Mouse (Mus musculus) forebrain, postnatal 0 days (tissue): ENCODE measurements around the gene Xylt1. TPM values are rescaled to one million over a fixed set of nuclear protein-coding genes. Genes with fewer than 3 reads are reported as not detected.

Experiments used
- ATAC-seq: fragments of 200-750 bp; cut with Nextera tagmentation; 2 replicates; pipeline ENCODE4 v1.8.0; 2017; ENCODE audit warnings: mild to moderate bottlenecking, moderate library complexity
- DNase-seq: peaks from one replicate; pipeline ENCODE4 v3.0.0-alpha.2; 2015
- H3K27ac ChIP-seq: fragments of 300-500 bp; sonication (generic); 2 replicates; pipeline ENCODE4 v1.5.1; 2014; ENCODE audit warnings: low read depth, mild to moderate bottlenecking, antibody characterized with exemption, low read length, moderate library complexity, mixed read lengths
- H3K27me3 ChIP-seq: fragments of 300-500 bp; sonication (generic); 2 replicates; pipeline ENCODE4 v1.6.1; 2014; ENCODE audit warnings: mild to moderate bottlenecking, low read length, mixed read lengths; ENCODE audit not compliant: insufficient read depth
- H3K36me3 ChIP-seq: fragments of 300-500 bp; sonication (generic); 2 replicates; pipeline ENCODE4 v1.6.1; 2014; ENCODE audit warnings: mild to moderate bottlenecking, moderate library complexity; ENCODE audit not compliant: insufficient read depth
- H3K4me1 ChIP-seq: fragments of 300-500 bp; sonication (generic); 2 replicates; pipeline ENCODE4 v1.6.1; 2014; ENCODE audit warnings: antibody characterized with exemption; ENCODE audit not compliant: insufficient read depth
- H3K4me2 ChIP-seq: fragments of 300-500 bp; sonication (generic); 2 replicates; pipeline ENCODE4 v1.6.1; 2014; ENCODE audit warnings: low read depth, mild to moderate bottlenecking, moderate library complexity
- H3K4me3 ChIP-seq: fragments of 300-500 bp; sonication (generic); 2 replicates; pipeline ENCODE4 v1.5.1; 2014; ENCODE audit warnings: low read depth, low read length, mixed read lengths
- H3K9ac ChIP-seq: fragments of 300-500 bp; sonication (generic); 2 replicates; pipeline ENCODE4 v1.6.1; 2014; ENCODE audit warnings: mild to moderate bottlenecking
- H3K9me3 ChIP-seq: fragments of 300-500 bp; sonication (generic); 2 replicates; pipeline ENCODE4 v1.6.1; 2016; ENCODE audit warnings: low read length
- CTCF ChIP-seq: sonication (generic); IDR thresholded peaks from 2 replicates; pipeline ENCODE4 v1.5.1; 2016; ENCODE audit warnings: antibody characterized with exemption, control low read depth, low read depth
- WGBS: fragments of 180-500 bp; shearing (Covaris S2); extraction: QIAGEN DNeasy Blood & Tissue Kit; methylation state at CpG from one replicate; pipeline ENCODE4 v1.1.7; 2014; 5-methylcytosine and 5-hydroxymethylcytosine counted together
- polyA plus RNA-seq: library from polyadenylated mRNA; unstranded; fragments of >200 nt; fragmentation: Nextera tagmentation; extraction: Ambion mirVana; gene quantifications from 2 replicates; pipeline ENCODE4 v1.2.1, GENCODE M21; 2015
- total RNA-seq: library from RNA; depleted of rRNA; stranded (reverse); fragments of >200 nt; gene quantifications from 2 replicates; pipeline ENCODE4 v1.2.3, GENCODE M21; 2014

The Xylt1 gene
- total and polyA plus RNA-seq, 2 experiments from 2014 or later, result 2.6 to 14.0 TPM

DNA sequence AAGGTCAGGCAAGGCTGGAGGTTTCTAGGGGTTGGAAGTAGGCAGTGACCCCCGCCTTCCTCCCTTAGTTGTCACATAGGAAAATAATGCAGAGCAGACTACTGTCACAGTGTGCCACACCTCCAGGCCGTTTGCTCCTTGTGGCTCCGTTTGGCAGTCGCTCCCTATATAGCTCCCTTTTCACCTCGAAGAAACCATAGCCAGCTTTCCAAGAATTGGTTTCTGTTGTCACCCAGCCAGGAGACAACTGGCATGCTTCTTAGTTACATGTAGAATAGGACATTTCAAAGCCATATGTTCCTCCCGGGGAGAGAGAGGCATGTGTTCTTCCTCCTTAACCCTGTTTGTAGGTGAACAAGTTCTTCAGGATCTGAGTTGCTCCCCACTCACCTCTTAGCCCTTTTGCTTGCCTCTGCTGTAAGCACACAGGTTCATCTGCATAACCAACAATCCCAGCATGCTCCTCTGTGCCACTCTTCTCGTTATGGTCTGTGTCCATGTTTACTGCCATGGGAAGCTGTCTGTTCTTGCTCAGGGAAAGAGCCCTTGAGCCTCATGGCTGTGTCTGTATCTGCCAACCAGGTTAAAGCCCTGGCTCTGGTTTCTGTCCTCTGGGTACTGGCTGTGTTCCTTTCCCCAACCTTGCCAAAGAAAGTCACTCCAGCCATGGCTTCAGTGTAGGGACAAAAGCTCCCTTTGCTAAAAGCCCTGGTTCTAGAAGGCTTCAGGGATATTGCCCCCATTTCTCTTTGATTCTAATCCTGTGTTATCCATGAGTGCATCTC lies 143.8 kb downstream of the Xylt1 start:
- H3K36me3 ChIP-seq, result no peaks in the 10 kb centered on the region
- no peaks in the 10 kb centered on the region for H3K4me1 ChIP-seq
- peak; percentile 18; the same call in 1 of the 2 replicates for ATAC-seq
- no peak overlapping the region for H3K4me3 ChIP-seq
- H3K27me3 ChIP-seq, result no peaks in the 10 kb centered on the region
- 46% methylated on average over 7 of the region's 7 CpGs for WGBS
- H3K9me3 ChIP-seq, result no peaks in the 10 kb centered on the region
- DNase-seq, result peak; percentile 27
- H3K4me2 ChIP-seq, result no peak overlapping the region
- H3K9ac ChIP-seq, result no peak overlapping the region
- no peak overlapping the region for H3K27ac ChIP-seq
- no peak for TF ChIP-seq CTCF

DNA sequence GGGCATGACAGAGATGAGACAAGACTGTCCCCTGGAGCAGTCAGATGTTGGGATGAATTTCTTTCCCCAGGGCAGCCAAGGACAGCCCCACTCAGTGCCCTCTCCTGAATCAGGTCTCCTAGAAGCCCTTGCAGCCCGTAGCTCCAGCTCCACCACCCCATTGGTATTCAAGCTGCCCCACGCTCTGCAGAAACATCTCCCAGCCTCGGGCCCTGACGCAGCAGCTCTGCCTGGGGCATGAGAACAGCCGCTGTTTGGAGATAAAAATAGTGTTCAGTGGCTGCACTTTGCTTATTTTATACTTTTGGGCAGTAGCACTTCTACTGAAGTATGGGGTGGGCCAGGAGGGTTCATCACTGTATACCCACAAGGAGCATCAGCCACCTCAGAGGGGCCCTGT lies 144.9 kb downstream of the Xylt1 start:
- H3K9ac ChIP-seq, result no peak overlapping the region
- no peak overlapping the region for H3K4me2 ChIP-seq
- DNase-seq (no peak), ATAC-seq (no peak)
- no peak overlapping the region for H3K4me3 ChIP-seq
- no peaks in the 10 kb centered on the region for H3K9me3 ChIP-seq
- H3K27ac ChIP-seq, result no peak overlapping the region
- WGBS, result 94% methylated on average over 5 of the region's 5 CpGs
- no peak for TF ChIP-seq CTCF
- no peaks in the 10 kb centered on the region for H3K27me3 ChIP-seq
- H3K4me1 ChIP-seq, result no peaks in the 10 kb centered on the region
- H3K36me3 ChIP-seq, result no peaks in the 10 kb centered on the region

DNA sequence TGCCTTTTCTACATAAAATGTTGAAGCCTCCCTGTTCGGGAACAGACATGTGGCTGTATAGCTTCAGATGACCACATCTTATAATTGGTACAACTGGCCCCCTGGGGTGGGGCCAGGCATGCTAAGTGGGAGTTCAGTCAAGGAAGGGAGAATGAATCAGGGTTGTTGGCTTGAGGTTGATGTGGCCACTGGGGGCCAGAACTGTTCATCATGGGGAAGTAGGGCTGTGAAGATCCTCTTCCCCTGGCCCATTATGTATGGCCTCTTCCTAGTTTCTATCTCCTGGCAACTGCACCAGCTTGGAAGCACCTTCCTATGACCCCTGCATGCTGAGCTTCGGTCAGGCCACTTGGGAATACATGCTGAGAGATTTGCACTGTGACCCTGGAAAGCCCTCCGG lies 145.8 kb downstream of the Xylt1 start:
- Histone ChIP-seq H3K27me3 (no peaks in the 10 kb centered on the region), H3K36me3 (no peaks in the 10 kb centered on the region), H3K9me3 (no peaks in the 10 kb centered on the region), H3K4me3 (no peak overlapping the region), H3K4me2 (no peak overlapping the region), H3K4me1 (no peaks in the 10 kb centered on the region), H3K27ac (no peak overlapping the region), H3K9ac (no peak overlapping the region)
- ATAC-seq (no peak), DNase-seq (no peak)
- 91% methylated on average over 3 of the region's 3 CpGs for WGBS
- no peak for TF ChIP-seq CTCF

DNA sequence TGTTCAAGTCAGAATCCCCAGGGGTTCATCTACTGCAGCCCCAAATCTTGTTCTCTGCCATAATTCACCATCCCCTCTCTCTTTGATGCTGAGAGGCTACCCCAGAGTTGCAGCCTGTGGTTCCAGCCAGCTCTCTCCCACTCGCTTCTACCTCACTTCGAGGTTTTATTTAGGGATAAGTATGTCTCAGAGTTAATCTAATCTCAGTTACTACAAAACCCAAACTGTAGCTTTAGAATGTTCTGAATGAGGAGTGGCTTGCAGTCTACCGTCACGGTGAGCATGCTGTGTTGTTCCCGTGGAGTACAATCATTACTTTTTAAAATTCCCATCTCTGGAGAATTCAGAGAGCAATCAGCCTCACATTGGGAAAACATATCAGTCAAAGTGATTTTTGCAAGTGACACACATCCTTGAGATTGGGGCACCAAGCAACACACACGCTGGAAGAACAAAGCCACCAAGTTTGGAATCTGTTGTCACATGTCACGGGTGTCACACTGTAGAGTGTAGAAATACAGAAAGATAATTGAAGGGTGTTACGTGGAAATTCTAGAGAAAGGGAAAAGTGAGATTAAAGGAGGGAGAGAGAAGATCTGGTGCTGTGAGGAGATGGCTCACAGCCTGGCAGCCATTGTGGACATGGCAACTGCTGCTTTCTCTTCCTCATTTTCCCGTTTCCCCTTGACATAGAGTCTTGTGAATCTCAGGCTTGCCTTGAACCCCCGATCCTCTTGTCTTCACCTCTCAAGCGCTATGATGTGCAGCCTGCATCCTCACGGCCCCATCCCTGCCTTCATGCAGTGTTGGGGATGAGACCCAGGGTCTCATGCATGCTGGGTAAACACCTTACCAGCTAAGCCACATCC lies 149.2 kb downstream of the Xylt1 start:
- Histone ChIP-seq H3K4me3 (no peak overlapping the region), H3K27ac (no peak overlapping the region), H3K4me2 (no peak overlapping the region), H3K9me3 (no peaks in the 10 kb centered on the region), H3K36me3 (no peaks in the 10 kb centered on the region), H3K27me3 (no peaks in the 10 kb centered on the region), H3K4me1 (no peaks in the 10 kb centered on the region), H3K9ac (no peak overlapping the region)
- DNase-seq (no peak), ATAC-seq (peak; percentile 93)
- TF ChIP-seq CTCF, result no peak
- WGBS, result 60% methylated on average over 12 of the region's 12 CpGs

DNA sequence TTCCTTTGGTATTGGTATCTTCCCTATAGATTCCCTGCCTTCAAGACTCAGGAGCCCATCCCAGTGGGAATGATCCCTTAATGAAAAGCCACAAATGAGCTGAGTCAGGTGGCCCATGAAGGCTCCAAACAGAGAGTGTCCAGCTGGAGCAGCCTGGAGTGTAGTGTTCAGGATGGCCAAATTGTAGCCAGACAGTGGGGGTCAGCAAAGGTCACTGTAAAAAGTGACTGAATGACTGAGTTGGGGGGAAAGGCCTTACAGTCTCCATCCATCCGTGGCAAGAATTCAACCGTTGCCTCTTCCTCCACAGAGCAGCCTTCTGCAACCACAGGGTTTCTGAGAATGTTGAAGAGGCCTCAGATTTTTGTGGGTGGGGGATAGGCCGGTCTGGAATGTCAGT lies 151.9 kb downstream of the Xylt1 start:
- ATAC-seq (no peak), DNase-seq (no peak)
- no peak overlapping the region for H3K4me2 ChIP-seq
- H3K4me3 ChIP-seq, result no peak overlapping the region
- no peak for TF ChIP-seq CTCF
- H3K36me3 ChIP-seq, result no peaks in the 10 kb centered on the region
- H3K9me3 ChIP-seq, result no peaks in the 10 kb centered on the region
- no peaks in the 10 kb centered on the region for H3K27me3 ChIP-seq
- H3K27ac ChIP-seq, result no peak overlapping the region
- no peak overlapping the region for H3K9ac ChIP-seq
- WGBS, result 85% methylated on average over 3 of the region's 3 CpGs
- no peaks in the 10 kb centered on the region for H3K4me1 ChIP-seq

DNA sequence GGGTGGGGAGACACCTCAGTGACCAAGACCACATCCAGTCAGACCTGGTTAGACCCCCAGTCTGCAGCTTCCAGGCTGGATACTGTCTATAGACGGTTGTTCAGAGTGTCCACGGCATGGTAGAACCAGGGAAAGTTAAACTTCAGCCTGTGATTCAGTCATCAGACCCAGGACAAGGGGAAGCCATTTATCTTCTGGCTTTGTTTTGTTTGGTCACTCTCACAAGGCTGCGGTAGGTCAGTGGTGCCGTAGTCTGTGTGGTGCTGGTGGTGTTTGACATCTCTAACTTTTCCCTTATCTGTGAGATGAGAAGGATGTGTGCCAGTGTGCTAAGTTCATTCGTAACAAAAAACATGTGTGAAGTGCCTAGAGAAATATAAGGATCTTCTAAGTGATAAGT lies 152.4 kb downstream of the Xylt1 start:
- TF ChIP-seq CTCF, result no peak
- no peak for ATAC-seq
- no peak overlapping the region for H3K27ac ChIP-seq
- 97% methylated on average over 5 of the region's 5 CpGs for WGBS
- no peak overlapping the region for H3K4me2 ChIP-seq
- no peak overlapping the region for H3K4me3 ChIP-seq
- H3K9me3 ChIP-seq, result no peaks in the 10 kb centered on the region
- DNase-seq, result no peak
- H3K4me1 ChIP-seq, result no peaks in the 10 kb centered on the region
- no peak overlapping the region for H3K9ac ChIP-seq
- no peaks in the 10 kb centered on the region for H3K36me3 ChIP-seq
- no peaks in the 10 kb centered on the region for H3K27me3 ChIP-seq

DNA sequence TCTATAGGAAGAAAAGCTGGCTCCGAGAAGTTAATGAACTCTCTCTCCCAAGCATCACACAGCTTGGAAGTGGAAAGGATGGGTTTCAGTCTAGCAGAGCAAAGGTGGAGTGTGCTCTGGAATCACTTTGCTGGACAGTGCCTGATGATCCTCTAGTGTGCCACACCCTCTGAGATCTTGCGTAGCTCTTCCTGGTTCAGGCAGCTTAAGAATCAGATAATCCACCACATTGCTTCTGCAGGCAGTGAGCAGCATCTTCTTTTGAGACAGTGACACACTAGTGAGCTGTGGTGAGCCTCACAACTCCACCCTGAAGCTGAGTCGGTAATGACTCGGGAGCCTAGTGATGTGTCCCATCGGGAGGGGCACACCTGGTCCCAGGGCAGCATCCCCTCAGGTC lies 159.2 kb downstream of the Xylt1 start:
- Histone ChIP-seq H3K4me3 (no peak overlapping the region), H3K9ac (no peak overlapping the region), H3K4me1 (no peaks in the 10 kb centered on the region), H3K9me3 (no peaks in the 10 kb centered on the region), H3K36me3 (no peaks in the 10 kb centered on the region), H3K27ac (no peak overlapping the region), H3K27me3 (no peaks in the 10 kb centered on the region), H3K4me2 (no peak overlapping the region)
- ATAC-seq, result no peak
- no peak for TF ChIP-seq CTCF
- DNase-seq, result no peak
- 87% methylated on average over 5 of the region's 5 CpGs for WGBS
